Mouse (Mus musculus) CD4-positive, CD25-positive, alpha-beta regulatory T cell (primary cell): ENCODE data around the gene Gm5773. TPM values are rescaled to one million over a fixed set of nuclear protein-coding genes. Genes with fewer than 3 reads are reported as not detected.

Experiments
- polyA plus RNA-seq: library from polyadenylated mRNA; unstranded; fragments of 100-300 nt; shearing (Covaris generic); gene quantifications from one replicate; pipeline ENCODE4 v1.2.1, GENCODE M21; 2017

The Gm5773 gene
- polyA plus RNA-seq = not detected

GRCm38 (mm10) chr3:93772700-93773099 lies at the start of gene Gm5773:
Gene Gm5773 (plus strand): TSS chr3:93773000.

DNA sequence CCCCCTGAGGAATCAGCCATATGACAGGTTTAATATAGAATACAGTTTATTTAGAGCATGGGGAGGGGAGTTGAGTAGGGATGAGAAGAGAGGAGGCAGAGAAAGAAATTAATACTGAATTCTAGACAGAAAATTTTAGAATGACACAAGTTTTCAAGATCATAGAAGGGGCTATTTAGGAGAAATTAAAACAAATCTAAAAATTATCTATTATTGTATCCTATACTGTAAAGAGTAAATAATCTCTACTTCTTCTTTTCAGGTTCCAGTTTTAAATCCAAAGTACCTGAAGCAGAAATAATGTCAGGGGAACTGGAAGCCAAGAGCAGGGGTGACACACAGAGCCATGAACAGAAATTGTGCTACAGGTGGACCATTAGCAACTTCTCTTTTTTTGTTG lies 23.3 kb downstream of the Gm5773 start, which contains the start of gene Tdpoz4:
Gene Tdpoz4, plus strand, starts transcription at position 301 of the 400 bp plus-strand sequence.

Other genes with a start within 250 kb of the Gm5773 start
- gene S100a10, start 217.9 kb upstream of the Gm5773 start, polyA plus RNA-seq = 882 TPM
- gene Tdpoz2, start 120.3 kb upstream of the Gm5773 start, polyA plus RNA-seq = not detected
- gene Tdpoz1, start 96.7 kb upstream of the Gm5773 start, polyA plus RNA-seq = not detected
- not detected for gene Gm37596, start 79.9 kb upstream of the Gm5773 start, polyA plus RNA-seq
- 0.23 TPM for gene Tdpoz4, start 23.4 kb downstream of the Gm5773 start, polyA plus RNA-seq
- gene Tdpoz3, start 53.0 kb downstream of the Gm5773 start, polyA plus RNA-seq = not detected
- not detected for gene Gm9117, start 170.5 kb downstream of the Gm5773 start, polyA plus RNA-seq
- not detected for gene Tdpoz5, start 188.3 kb downstream of the Gm5773 start, polyA plus RNA-seq